Mouse (Mus musculus): ENCODE measurements at regions not wholly inside any gene's neighbourhood (a gene's known extent, or its start where the extent isn't known, plus 50 kb on each side); places are given as distances from the start of the nearest gene placed in this dataset.

- DNase-seq (ENCODE audit: extremely low read depth, low read depth, low spot score): no peak
Observed at GRCm38 (mm10) chr14:120660321-120660781, 182.1 kb downstream of the Rap2a start.

GRCm38 (mm10) chr14:120661111-120661510, 182.9 kb downstream of the Rap2a start:
- DNase-seq (ENCODE audit: extremely low read depth, low read depth, low spot score): no peak

GRCm38 (mm10) chr14:120669665-120670064, 191.4 kb downstream of the Rap2a start:
- no peak for DNase-seq (ENCODE audit: extremely low read depth, low read depth, low spot score)

GRCm38 (mm10) chr14:120675752-120676151, 197.5 kb downstream of the Rap2a start:
- DNase-seq (ENCODE audit: extremely low read depth, low read depth, low spot score): no peak

GRCm38 (mm10) chr14:120678533-120678932, 200.3 kb downstream of the Rap2a start:
- DNase-seq (ENCODE audit: extremely low read depth, low read depth, low spot score): no peak

GRCm38 (mm10) chr14:120679072-120679471, 200.8 kb downstream of the Rap2a start:
- DNase-seq (ENCODE audit: extremely low read depth, low read depth, low spot score): no peak

GRCm38 (mm10) chr14:120680272-120680671, 202.0 kb downstream of the Rap2a start:
- DNase-seq (ENCODE audit: extremely low read depth, low read depth, low spot score): no peak

GRCm38 (mm10) chr14:120685263-120685662, 207.0 kb downstream of the Rap2a start:
- DNase-seq (ENCODE audit: extremely low read depth, low read depth, low spot score): no peak

GRCm38 (mm10) chr14:120685877-120686276, 207.6 kb downstream of the Rap2a start:
- DNase-seq (ENCODE audit: extremely low read depth, low read depth, low spot score): no peak

- no peak for DNase-seq (ENCODE audit: extremely low read depth, low read depth, low spot score)
Observed at GRCm38 (mm10) chr14:120686751-120687150, 208.5 kb downstream of the Rap2a start.

- no peak for DNase-seq (ENCODE audit: extremely low read depth, low read depth, low spot score)
Observed at GRCm38 (mm10) chr14:120699378-120699777, 211.6 kb upstream of the Ipo5 start.

GRCm38 (mm10) chr14:120705301-120705801, 205.7 kb upstream of the Ipo5 start:
- DNase-seq (ENCODE audit: extremely low read depth, low read depth, low spot score): no peak

GRCm38 (mm10) chr14:120710782-120711181, 200.2 kb upstream of the Ipo5 start:
- peak; percentile 16 for DNase-seq (ENCODE audit: extremely low read depth, low read depth, low spot score)

- no peak for DNase-seq (ENCODE audit: extremely low read depth, low read depth, low spot score)
Observed at GRCm38 (mm10) chr14:120720464-120721445, 190.3 kb upstream of the Ipo5 start.

- DNase-seq (ENCODE audit: extremely low read depth, low read depth, low spot score): no peak
Observed at GRCm38 (mm10) chr14:120721593-120722461, 189.2 kb upstream of the Ipo5 start.

GRCm38 (mm10) chr14:120722546-120723112, 188.4 kb upstream of the Ipo5 start:
- no peak for DNase-seq (ENCODE audit: extremely low read depth, low read depth, low spot score)

- DNase-seq (ENCODE audit: extremely low read depth, low read depth, low spot score): no peak
Observed at GRCm38 (mm10) chr14:120728107-120728506, 182.9 kb upstream of the Ipo5 start.

GRCm38 (mm10) chr14:120730226-120730625, 180.8 kb upstream of the Ipo5 start:
- DNase-seq (ENCODE audit: extremely low read depth, low read depth, low spot score): no peak

- no peak for DNase-seq (ENCODE audit: extremely low read depth, low read depth, low spot score)
Observed at GRCm38 (mm10) chr14:120731679-120732281, 179.2 kb upstream of the Ipo5 start.

- DNase-seq (ENCODE audit: extremely low read depth, low read depth, low spot score): no peak
Observed at GRCm38 (mm10) chr14:120732400-120733138, 178.5 kb upstream of the Ipo5 start.
